Mouse (Mus musculus) large intestine, adult 2 months (tissue): Measurements from ENCODE around the gene Lbp. TPM values are rescaled to one million over a fixed set of nuclear protein-coding genes. Genes with fewer than 3 reads are reported as not detected.
A peak's percentile ranks its signal among the peaks of the same experiment; 100 is the strongest.

Experiments used
- DNase-seq: peaks from one replicate; pipeline ENCODE4 v3.0.0-alpha.2; 2012; ENCODE audit warnings: low read depth, low spot score
- WGBS: fragments of 180-500 bp; shearing (Covaris S2); methylation state at CpG from one replicate; pipeline ENCODE4 v1.1.7; 2018; 5-methylcytosine and 5-hydroxymethylcytosine counted together
- polyA plus RNA-seq: library from polyadenylated mRNA; depleted of rRNA; stranded (reverse); fragments of >200 nt; gene quantifications from 2 replicates; pipeline ENCODE4 v1.2.3, GENCODE M21; 2012; rRNA removed

The Lbp gene
- 11.4 and 11.8 TPM in 2 replicates for polyA plus RNA-seq

DNA sequence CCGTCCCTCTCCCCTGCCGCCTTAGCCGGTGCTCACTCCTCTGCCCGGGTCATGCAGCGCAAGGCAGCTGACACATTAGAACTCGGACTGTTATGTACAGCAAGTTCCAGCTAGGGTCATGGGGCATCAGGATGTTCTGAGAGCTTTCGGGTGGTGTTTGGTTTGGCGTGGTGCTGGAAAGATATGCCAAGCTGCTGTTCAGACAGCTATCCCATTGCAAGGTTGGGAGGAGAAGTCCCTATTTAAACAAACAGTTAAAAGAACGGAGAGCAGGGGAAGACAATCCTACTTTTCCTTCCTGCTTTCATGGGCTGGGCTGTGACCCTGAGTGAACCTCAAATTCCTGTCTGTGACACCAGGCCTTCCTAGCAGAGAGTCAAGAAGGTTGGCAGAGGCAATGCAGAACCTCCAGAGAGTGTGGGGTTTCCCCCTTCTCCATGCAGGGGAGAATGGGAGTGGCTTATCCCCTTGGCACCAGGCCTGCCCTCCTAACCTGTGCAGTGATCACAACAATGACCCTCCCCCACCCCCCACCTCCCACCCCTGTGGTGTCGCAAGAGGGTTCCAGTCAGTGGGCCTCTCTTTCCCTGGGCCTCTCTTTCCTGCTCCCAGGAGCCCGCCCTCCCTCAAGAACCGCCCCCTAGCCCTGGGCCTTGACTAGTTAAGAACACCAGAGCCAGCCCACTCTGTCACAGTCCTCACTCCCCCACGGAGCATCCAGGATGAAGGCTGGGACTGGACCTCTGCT is at the start of gene Lbp:
Gene Lbp (plus strand): TSS at position 546 of the 748 bp plus-strand sequence.
- DNase-seq, result peak; percentile 50
- 15% methylated on average over 13 of the region's 13 CpGs for WGBS

- 5% methylated on average over 5 of the region's 5 CpGs for WGBS
- DNase-seq, result no peak
Observed at GRCm38 (mm10) chr2:158256894-158257293, 49.4 kb upstream of the Lbp start.

- DNase-seq, result no peak
Observed at GRCm38 (mm10) chr2:158258005-158258418, 48.3 kb upstream of the Lbp start, which contains the start of gene Bpi. Gene Bpi (plus strand): TSS chr2:158258094.

DNA sequence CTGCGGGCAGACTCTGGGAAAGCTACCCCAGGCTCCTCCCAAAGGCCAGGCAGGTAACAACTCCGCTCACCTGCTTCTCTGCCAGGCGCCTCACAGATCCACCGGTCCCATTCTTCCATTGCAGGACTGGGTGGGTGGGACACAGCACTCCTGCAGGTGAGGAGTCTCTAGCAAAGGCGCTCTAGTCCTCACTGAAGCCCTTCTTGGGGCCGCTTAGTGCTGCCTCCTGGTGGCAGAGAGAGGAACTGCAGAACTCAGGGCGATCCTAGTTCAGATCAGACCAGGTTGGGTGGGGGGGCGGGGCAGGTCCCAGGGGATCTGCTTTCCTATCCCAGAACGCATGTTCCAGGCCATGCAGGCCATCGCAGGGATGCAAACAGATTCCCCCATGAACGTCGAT is 47.5 kb upstream of the Lbp start:
- DNase-seq, result peak; percentile 52

More at GRCm38 (mm10) chr2:158258005-158258418, 48.3 kb upstream of the Lbp start, which contains the start of gene Bpi:
- 72% methylated on average over 18 of the region's 18 CpGs for WGBS

DNA sequence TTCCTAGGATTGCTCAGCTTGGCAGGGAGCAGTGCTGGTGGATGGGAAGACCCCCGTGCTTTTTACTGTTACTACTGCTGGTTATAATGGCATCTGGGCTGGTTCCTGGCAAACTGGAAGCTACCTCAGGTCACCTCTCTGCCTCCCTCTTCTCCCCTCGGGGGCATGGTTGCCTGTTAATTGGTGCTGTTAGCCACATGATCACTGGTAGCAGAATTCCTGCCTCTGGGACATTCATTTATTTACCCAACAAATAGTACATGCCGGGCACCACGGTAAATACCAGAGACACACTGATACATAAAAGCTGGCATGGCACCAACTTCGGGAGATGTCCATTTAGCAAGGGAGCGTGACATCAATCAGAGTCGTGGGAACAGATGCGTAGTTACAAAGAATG is 46.8 kb upstream of the Lbp start:
- DNase-seq, result no peak
- 37% methylated on average over 8 of the region's 8 CpGs for WGBS

More for the DNA sequence above, 47.5 kb upstream of the Lbp start:
- 17% methylated on average over 12 of the region's 12 CpGs for WGBS

DNA sequence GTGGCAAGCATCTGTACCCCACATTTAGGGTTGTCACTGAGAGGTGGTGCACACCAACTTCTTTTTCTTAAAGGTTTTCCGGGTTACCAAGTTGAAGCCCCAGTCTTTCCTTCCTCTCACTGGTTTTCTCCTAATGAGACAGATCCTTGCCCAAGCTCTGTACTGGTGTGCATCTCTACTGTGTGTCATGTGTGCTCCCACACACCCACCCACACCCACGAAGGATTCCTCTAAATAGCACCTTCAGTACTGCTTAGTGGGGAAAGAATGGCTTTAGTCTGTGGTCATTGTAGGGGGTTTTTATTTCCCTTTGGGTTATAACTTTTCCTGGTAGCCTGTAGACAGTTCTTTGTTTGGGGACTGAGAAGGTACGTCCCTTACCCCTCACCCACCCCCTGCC is 41.4 kb upstream of the Lbp start:
- DNase-seq, result no peak
- WGBS, result 83% methylated on average over 3 of the region's 3 CpGs

- DNase-seq, result no peak
- 79% methylated on average over 8 of the region's 8 CpGs for WGBS
Observed at GRCm38 (mm10) chr2:158270017-158270416, 36.3 kb upstream of the Lbp start.

GRCm38 (mm10) chr2:158273646-158274045 is 32.6 kb upstream of the Lbp start:
- WGBS, result 15% methylated on average over 2 of the region's 2 CpGs
- no peak for DNase-seq

- DNase-seq, result no peak
- 90% methylated on average over 3 of the region's 3 CpGs for WGBS
Observed at GRCm38 (mm10) chr2:158275349-158275748, 30.9 kb upstream of the Lbp start.

DNA sequence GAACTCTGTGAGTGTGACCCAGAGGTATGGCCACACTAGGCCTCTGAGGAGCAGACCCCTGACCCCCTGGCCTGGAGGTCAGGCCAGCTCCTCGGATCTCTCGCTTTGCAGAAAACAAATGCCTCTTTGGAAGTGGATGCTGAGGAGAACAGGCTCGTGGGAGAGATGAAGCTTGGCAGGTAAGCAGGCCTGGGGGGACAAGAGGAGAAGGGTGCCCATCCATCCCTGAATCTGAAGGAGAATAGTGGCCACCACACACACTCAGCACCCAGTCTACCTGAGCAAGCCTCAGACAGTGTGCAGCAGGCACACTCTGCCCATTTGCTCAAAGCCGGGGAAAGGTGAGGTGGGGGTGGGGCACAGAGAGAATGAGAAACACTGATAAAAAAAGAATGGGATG is 30.5 kb upstream of the Lbp start:
- no peak for DNase-seq
- WGBS, result 80% methylated on average over 4 of the region's 4 CpGs

- DNase-seq, result no peak
- WGBS, result 81% methylated on average over 6 of the region's 6 CpGs
Observed at GRCm38 (mm10) chr2:158276451-158276850, 29.8 kb upstream of the Lbp start.

DNA sequence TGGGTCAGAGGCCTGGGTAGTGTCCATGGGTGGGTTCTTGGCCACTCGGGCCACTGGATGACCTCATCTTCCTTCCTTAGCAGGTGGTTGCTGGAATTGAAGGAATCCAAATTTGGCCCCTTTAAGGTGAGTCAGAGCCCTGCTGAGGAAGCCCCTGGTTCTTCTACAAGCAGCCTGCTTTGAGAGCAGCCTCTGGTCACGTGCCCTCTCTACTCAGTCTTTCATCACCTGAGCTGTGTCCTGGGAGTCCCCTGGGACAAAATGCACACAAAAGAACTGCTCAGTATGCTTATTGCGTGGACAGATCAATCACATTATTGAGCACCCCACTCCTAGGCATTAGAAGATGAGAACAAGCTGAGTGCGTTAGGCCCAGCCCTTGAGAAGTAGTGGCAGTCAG is 29.4 kb upstream of the Lbp start:
- WGBS, result 75% methylated on average over 4 of the region's 4 CpGs

DNA sequence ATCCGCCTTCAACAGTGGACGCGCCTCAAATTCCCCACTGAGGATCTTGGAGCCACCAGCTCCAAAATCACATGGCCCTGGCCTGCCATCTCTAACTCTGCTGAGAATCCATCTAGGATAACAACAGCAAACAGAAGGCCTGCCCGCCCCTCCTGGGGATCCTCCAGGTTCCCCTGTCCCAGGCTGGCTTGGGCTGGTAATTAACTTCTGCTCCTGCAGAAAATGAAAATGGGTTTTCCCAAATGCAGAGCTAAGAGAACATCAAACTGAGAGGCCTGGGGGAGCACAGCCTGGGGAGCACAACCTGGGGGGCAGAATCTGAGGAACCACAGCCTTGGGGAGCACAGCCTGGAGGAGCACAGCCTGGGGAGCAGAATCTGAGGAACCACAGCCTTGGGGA is 26.6 kb upstream of the Lbp start:
- no peak for DNase-seq
- WGBS, result 90% methylated on average over 4 of the region's 4 CpGs

More for the DNA sequence above, 29.4 kb upstream of the Lbp start:
- no peak for DNase-seq

- 55% methylated on average over 16 of the region's 16 CpGs for WGBS
- DNase-seq, result no peak
Observed at GRCm38 (mm10) chr2:158281497-158282205, 24.6 kb upstream of the Lbp start.

DNA sequence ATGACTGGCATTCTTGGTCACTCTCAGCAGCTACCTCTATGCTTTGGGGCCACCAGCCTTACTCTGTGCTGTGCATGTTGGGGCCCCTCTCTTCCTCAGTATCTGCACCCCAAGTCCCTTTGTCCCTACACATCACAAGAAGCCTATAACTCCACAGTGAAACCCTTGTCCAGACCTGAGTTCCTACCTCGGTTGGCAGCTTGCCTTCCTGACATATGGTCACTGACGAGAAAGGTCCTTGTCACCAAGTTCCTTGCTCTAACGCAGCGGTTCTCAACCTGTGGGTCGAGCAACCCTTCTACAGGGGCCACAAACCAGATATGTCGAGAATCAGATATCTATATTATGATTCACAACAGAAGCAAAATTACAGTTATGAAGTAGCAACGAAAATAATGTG is 23.2 kb upstream of the Lbp start:
- 76% methylated on average over 7 of the region's 7 CpGs for WGBS

DNA sequence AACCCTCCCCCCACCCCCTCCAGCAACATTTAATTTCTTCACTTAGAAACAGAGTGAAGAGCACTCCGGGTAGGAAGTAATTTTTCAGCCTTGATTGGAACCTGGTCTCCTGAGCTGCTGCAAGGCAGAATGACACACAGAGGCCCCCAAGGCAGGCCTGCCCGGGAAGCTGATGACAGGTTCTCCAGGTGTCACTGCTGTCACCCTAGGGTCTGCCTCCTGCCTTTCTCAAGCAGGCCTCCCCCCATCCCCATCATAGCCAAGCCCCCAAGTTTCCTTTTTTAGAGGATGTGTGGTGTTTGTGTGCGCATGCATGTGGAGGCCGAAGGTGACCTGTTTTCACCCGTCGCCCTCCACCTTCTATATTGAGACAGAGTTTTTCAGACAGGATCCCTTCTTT is 22.5 kb upstream of the Lbp start:
- 80% methylated on average over 6 of the region's 6 CpGs for WGBS
- no peak for DNase-seq

More for the DNA sequence above, 23.2 kb upstream of the Lbp start:
- no peak for DNase-seq

DNA sequence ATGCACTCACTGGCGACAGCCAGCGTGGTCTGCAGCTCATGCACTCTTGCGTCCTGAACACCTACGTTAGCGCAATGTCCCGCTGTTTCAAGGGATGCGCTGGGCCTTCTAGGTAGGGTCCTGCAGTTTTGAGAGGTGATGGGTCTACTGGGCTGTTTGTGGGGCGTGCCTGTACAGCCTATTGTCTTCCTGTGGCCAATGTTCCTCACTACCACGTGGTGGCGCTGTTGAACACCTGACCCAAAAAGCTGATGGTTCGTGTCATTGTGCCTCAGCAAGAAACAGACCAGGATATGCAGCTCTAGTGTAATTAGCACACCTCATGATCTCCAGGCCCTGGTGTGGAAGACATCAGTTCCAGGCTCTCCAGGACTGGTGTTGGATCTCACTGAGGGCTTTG is 21.7 kb upstream of the Lbp start:
- DNase-seq, result peak; percentile 28
- 23% methylated on average over 11 of the region's 11 CpGs for WGBS

DNA sequence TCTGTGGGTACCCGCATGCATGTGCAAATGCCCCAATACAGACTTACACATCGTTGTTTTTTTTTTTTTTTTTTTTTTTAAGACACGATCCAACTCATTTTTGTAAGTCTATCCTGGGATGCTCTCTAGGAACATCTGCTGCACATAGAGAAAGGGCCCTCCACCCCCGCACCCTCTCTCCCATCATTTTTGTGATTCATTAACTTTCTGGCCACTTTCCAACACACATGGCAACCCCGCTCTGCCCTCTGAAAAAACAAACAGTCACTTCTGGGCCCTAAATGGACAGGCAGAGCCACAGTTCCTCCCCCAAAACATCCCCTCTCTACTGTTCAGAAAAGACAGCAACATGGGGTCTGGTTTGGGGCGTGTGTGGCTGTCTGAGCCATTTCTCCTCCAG is 20.6 kb upstream of the Lbp start:
- 53% methylated on average over 6 of the region's 6 CpGs for WGBS
- no peak for DNase-seq

GRCm38 (mm10) chr2:158295700-158296099 is 10.6 kb upstream of the Lbp start:
- WGBS, result 50% methylated on average over 9 of the region's 9 CpGs
- no peak for DNase-seq

GRCm38 (mm10) chr2:158299203-158299602 is 7.1 kb upstream of the Lbp start:
- no peak for DNase-seq
- WGBS, result 84% methylated on average over 3 of the region's 3 CpGs

GRCm38 (mm10) chr2:158299731-158300130 is 6.6 kb upstream of the Lbp start:
- 79% methylated on average over 4 of the region's 4 CpGs for WGBS
- DNase-seq, result no peak
